Mouse (Mus musculus): ENCODE results near the gene Mettl8. TPM values are rescaled to one million over a fixed set of nuclear protein-coding genes. Genes with fewer than 3 reads are reported as not detected.

Gene Mettl8
- polyA plus RNA-seq, 1 experiment from 2014 or later, result 13.3 TPM

DNA sequence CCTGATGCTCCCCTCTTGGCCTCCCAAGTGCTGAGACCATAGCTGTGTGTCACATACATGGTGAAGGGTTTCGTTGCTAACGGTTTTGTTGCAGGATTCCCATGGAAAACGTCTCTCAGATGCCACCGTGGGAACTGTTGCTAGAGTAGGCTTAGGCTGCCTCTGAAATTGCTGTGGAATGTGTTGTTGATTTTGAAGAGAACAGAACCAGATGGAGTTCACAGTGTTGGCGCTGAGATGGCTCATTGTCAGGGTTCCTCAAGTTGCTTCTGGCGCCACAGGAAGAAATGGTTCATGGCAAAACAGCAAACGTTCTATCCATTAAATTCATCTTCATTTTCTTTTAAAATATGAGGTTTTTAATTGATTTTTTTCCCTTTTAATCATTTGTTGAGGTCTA lies 27.0 kb upstream of the Mettl8 start:
- Histone ChIP-seq H3K9ac (replicated peaks; ENCODE audit: low read depth, low read length) (no peak overlapping the region), H3K4me1 (ENCODE audit: control insufficient read depth, insufficient read depth, low read length) (no peaks in the 10 kb centered on the region), H3K27me3 (ENCODE audit: control insufficient read depth, insufficient read depth, low read length) (no peaks in the 10 kb centered on the region), H3K9me3 (ENCODE audit: control insufficient read depth, low read length) (no peaks in the 10 kb centered on the region), H3K36me3 (ENCODE audit: control insufficient read depth, insufficient read depth, low read length) (peaks cover 9% of the 10 kb centered on the region), H3K4me2 (ENCODE audit: low read depth, low read length) (no peak overlapping the region), H3K4me3 (ENCODE audit: low read depth, low read length) (no peak overlapping the region), H3K27ac (ENCODE audit: low read depth, low read length) (no peak overlapping the region)
- no peak for ATAC-seq (ENCODE audit: low read depth)
- 91% methylated on average over 7 of the region's 7 CpGs for WGBS

DNA sequence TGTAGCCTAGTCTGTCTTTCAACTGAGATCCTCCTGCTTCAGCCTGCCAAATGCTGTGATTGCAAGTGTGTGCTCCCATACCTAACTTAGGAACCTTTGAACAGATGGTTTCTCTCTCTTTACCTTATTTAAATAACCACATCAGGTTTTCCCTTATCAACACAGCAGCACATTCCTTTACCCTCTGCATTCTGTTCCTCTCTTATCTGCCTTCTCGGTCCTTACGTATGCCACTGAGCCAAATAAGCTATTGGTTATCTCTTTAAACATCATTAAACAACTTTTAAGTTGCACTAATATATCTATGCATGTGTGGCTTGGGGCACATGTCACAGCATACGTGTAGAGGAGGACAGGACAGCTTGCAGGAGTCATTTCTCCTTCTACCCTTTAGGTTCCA lies 18.4 kb upstream of the Mettl8 start:
- Histone ChIP-seq H3K36me3 (ENCODE audit: control insufficient read depth, insufficient read depth, low read length) (no peaks in the 10 kb centered on the region; the same call in 1 of the 2 replicates), H3K4me1 (ENCODE audit: control insufficient read depth, insufficient read depth, low read length) (no peaks in the 10 kb centered on the region), H3K4me3 (ENCODE audit: low read depth, low read length) (no peak overlapping the region), H3K9me3 (ENCODE audit: control insufficient read depth, low read length) (no peaks in the 10 kb centered on the region), H3K9ac (replicated peaks; ENCODE audit: low read depth, low read length) (no peak overlapping the region), H3K27me3 (ENCODE audit: control insufficient read depth, insufficient read depth, low read length) (no peaks in the 10 kb centered on the region), H3K27ac (ENCODE audit: low read depth, low read length) (no peak overlapping the region), H3K4me2 (ENCODE audit: low read depth, low read length) (no peak overlapping the region)
- ATAC-seq (ENCODE audit: low read depth), result no peak
- WGBS, result over 99% methylated on average over 3 of the region's 3 CpGs

DNA sequence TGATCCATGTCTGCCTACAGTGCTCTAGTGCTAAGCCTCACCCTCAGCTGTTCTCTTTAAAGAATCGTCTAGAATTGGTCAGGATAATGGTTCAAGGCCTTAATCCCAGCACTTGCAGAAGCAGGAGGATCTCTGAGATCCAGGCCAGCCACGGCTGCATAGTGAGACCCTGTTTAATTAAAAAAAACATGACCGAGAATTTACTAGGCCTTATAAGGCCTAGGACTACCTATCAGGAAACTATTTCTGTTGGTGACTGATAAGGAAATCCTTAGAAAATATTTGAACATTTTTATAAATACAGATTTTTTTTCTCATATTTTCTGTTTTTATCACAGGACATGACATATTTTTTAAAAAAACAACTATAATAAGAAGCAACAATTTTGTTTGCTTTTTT lies 17.9 kb upstream of the Mettl8 start:
- H3K4me2 ChIP-seq (ENCODE audit: low read depth, low read length), result no peak overlapping the region
- 94% methylated on average over 3 of the region's 3 CpGs for WGBS

DNA sequence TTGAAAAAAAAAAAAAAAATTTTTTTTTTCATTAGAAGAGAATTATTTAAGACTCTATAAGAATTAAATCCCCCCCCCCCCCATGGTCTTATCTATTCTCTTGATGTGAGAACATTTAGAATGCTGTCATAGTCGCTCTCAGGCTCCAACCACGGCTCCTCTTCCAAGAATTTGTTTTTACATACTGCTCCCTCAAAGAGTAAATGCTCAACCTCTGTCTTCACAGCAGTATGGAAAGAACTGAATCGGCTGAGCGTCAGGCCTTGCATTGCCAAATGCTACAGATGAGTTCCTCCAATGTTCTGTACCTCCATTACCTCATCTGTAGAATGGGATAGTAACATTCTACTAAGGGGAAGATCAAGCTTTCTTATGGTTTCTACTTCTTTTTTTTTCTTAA lies 16.2 kb upstream of the Mettl8 start:
- H3K4me1 ChIP-seq (ENCODE audit: control insufficient read depth, insufficient read depth, low read length), result no peaks in the 10 kb centered on the region
- no peak overlapping the region for H3K9ac ChIP-seq (replicated peaks; ENCODE audit: low read depth, low read length)
- no peaks in the 10 kb centered on the region for H3K27me3 ChIP-seq (ENCODE audit: control insufficient read depth, insufficient read depth, low read length)
- no peaks in the 10 kb centered on the region for H3K36me3 ChIP-seq (ENCODE audit: control insufficient read depth, insufficient read depth, low read length)
- no peaks in the 10 kb centered on the region for H3K9me3 ChIP-seq (ENCODE audit: control insufficient read depth, low read length)
- H3K4me3 ChIP-seq (ENCODE audit: low read depth, low read length), result no peak overlapping the region
- WGBS, result 97% methylated on average over 4 of the region's 4 CpGs
- H3K4me2 ChIP-seq (ENCODE audit: low read depth, low read length), result no peak overlapping the region
- no peak for ATAC-seq (ENCODE audit: low read depth)
- H3K27ac ChIP-seq (ENCODE audit: low read depth, low read length), result no peak overlapping the region

More for the DNA sequence above, 17.9 kb upstream of the Mettl8 start:
- H3K36me3 ChIP-seq (ENCODE audit: control insufficient read depth, insufficient read depth, low read length), result no peaks in the 10 kb centered on the region; the same call in 1 of the 2 replicates
- H3K27ac ChIP-seq (ENCODE audit: low read depth, low read length), result no peak overlapping the region
- no peak overlapping the region for H3K4me3 ChIP-seq (ENCODE audit: low read depth, low read length)
- H3K27me3 ChIP-seq (ENCODE audit: control insufficient read depth, insufficient read depth, low read length), result no peaks in the 10 kb centered on the region
- no peak for ATAC-seq (ENCODE audit: low read depth)
- H3K9ac ChIP-seq (replicated peaks; ENCODE audit: low read depth, low read length), result no peak overlapping the region
- H3K9me3 ChIP-seq (ENCODE audit: control insufficient read depth, low read length), result no peaks in the 10 kb centered on the region
- H3K4me1 ChIP-seq (ENCODE audit: control insufficient read depth, insufficient read depth, low read length), result no peaks in the 10 kb centered on the region

GRCm38 (mm10) chr2:71056115-71056835 lies 892 bp upstream of the Mettl8 start:
- H3K4me3 ChIP-seq (ENCODE audit: low read depth, low read length), result peak overlapping the region; percentile 82
- no peaks in the 10 kb centered on the region; the same call in 1 of the 2 replicates for H3K36me3 ChIP-seq (ENCODE audit: control insufficient read depth, insufficient read depth, low read length)
- H3K27ac ChIP-seq (ENCODE audit: low read depth, low read length), result peak overlapping the region; percentile 94
- H3K4me2 ChIP-seq (ENCODE audit: low read depth, low read length), result peak overlapping the region; percentile 77
- 14% methylated on average over 21 of the region's 21 CpGs for WGBS
- H3K9ac ChIP-seq (replicated peaks; ENCODE audit: low read depth, low read length), result peak overlapping the region; percentile 72
- peaks cover 13% of the 10 kb centered on the region for H3K4me1 ChIP-seq (ENCODE audit: control insufficient read depth, insufficient read depth, low read length)
- H3K27me3 ChIP-seq (ENCODE audit: control insufficient read depth, insufficient read depth, low read length), result no peaks in the 10 kb centered on the region
- H3K9me3 ChIP-seq (ENCODE audit: control insufficient read depth, low read length), result no peaks in the 10 kb centered on the region
- ATAC-seq (ENCODE audit: low read depth), result no peak

DNA sequence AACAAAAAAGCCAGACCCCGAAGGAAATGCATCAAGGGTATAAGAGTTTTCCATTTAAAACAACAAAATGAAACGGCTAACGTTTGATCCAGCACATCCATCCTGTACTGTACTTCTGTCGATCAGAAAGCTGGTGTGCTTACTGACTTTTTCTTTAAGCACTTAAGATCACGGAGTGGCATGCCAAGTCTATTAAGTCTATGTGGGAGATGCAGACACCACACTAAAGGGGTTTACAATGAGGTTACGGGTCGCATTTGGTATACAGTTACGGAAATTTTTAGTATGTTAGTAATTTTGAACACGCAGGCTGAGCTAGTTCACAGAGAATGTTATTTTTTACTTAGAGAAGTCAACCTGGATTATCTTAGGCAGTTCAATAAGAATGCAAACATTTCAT lies 667 bp downstream of the Mettl8 start:
- ATAC-seq (ENCODE audit: low read depth), result no peak
- H3K27me3 ChIP-seq (ENCODE audit: control insufficient read depth, insufficient read depth, low read length), result no peaks in the 10 kb centered on the region
- WGBS, result 46% methylated on average over 9 of the region's 9 CpGs
- peak overlapping the region; percentile 82 for H3K4me3 ChIP-seq (ENCODE audit: low read depth, low read length)
- H3K36me3 ChIP-seq (ENCODE audit: control insufficient read depth, insufficient read depth, low read length), result no peaks in the 10 kb centered on the region; the same call in 1 of the 2 replicates
- H3K4me2 ChIP-seq (ENCODE audit: low read depth, low read length), result peak overlapping the region; percentile 77
- H3K27ac ChIP-seq (ENCODE audit: low read depth, low read length), result no peak overlapping the region
- peaks cover 13% of the 10 kb centered on the region for H3K4me1 ChIP-seq (ENCODE audit: control insufficient read depth, insufficient read depth, low read length)
- H3K9ac ChIP-seq (replicated peaks; ENCODE audit: low read depth, low read length), result no peak overlapping the region
- no peaks in the 10 kb centered on the region for H3K9me3 ChIP-seq (ENCODE audit: control insufficient read depth, low read length)

DNA sequence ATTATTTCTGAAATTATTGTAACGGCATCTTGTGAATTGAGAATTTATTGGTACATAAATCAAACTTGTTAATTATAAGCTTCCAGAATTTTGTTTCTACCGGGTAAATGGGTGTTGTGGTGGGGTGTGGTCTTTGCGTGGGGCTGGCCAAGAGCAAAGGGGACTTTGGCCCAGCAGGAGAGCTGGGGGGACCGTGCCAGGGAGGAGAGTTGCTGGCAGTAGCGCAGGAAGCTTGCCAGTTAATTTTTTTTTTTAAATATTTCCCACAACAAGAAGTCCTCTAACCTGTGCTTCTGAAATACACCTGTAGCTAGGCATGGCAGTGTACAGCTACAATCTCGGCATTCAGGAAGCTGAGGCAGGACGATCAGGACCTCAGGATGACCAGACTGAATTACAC lies 4.9 kb downstream of the Mettl8 start:
- Histone ChIP-seq H3K27me3 (ENCODE audit: control insufficient read depth, insufficient read depth, low read length) (no peaks in the 10 kb centered on the region), H3K27ac (ENCODE audit: low read depth, low read length) (no peak overlapping the region), H3K4me1 (ENCODE audit: control insufficient read depth, insufficient read depth, low read length) (peaks cover 13% of the 10 kb centered on the region), H3K4me3 (ENCODE audit: low read depth, low read length) (no peak overlapping the region), H3K9me3 (ENCODE audit: control insufficient read depth, low read length) (no peaks in the 10 kb centered on the region), H3K36me3 (ENCODE audit: control insufficient read depth, insufficient read depth, low read length) (no peaks in the 10 kb centered on the region), H3K9ac (replicated peaks; ENCODE audit: low read depth, low read length) (no peak overlapping the region), H3K4me2 (ENCODE audit: low read depth, low read length) (no peak overlapping the region)
- ATAC-seq (ENCODE audit: low read depth), result no peak
- WGBS, result 90% methylated on average over 7 of the region's 7 CpGs

DNA sequence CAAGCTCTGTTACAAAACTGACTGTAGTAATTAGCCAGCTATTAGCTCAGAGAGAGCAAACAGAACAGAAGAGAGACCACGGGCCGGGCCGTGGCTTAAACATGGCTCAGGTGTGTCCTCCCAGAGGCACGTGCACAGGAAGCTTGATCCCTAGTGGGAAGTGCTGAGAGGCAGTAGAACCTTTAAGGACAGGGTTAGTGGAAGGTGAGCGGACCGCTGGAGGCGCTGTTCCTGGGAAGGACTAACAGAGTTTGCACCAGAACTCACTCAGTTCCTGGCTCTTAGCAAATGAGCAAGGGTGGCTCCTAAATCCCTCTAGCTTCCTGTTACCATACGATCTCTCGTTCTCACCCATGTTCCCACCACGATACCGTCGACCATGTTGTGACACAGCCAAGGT lies 6.5 kb downstream of the Mettl8 start:
- Histone ChIP-seq H3K4me3 (ENCODE audit: low read depth, low read length) (no peak overlapping the region), H3K4me2 (ENCODE audit: low read depth, low read length) (no peak overlapping the region), H3K36me3 (ENCODE audit: control insufficient read depth, insufficient read depth, low read length) (no peaks in the 10 kb centered on the region), H3K9me3 (ENCODE audit: control insufficient read depth, low read length) (no peaks in the 10 kb centered on the region), H3K27me3 (ENCODE audit: control insufficient read depth, insufficient read depth, low read length) (no peaks in the 10 kb centered on the region), H3K4me1 (ENCODE audit: control insufficient read depth, insufficient read depth, low read length) (peaks cover 4% of the 10 kb centered on the region; the same call in 1 of the 2 replicates), H3K9ac (replicated peaks; ENCODE audit: low read depth, low read length) (no peak overlapping the region), H3K27ac (ENCODE audit: low read depth, low read length) (no peak overlapping the region)
- no peak for ATAC-seq (ENCODE audit: low read depth)
- WGBS, result 80% methylated on average over 12 of the region's 12 CpGs

DNA sequence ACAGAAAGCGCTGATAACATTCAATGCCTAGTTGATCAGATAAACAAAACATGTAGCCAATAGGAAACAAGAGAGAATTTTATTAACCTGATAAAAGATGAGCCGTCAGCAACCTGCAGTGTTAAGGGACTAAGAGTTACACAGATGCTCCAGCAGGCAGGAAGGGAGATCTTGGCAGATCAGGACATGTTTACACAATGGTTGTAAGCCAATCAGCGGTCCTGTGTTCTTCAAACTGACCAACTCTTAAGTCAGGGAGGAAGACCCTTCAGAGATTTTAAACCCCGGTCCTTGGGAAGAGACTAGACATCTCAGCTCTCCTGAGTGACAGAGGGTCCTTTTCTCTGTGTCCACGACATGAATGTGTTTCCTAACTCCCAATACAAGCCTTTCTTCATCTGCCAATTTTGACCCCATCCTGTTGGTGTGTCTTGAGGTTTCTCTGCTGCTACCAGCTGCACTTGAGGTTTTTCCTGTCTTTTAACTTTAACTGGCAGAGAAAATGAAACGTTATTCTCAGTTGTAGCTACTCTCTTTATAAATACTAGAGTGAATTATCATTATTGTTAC lies 8.5 kb downstream of the Mettl8 start:
- Histone ChIP-seq H3K27me3 (ENCODE audit: control insufficient read depth, insufficient read depth, low read length) (no peaks in the 10 kb centered on the region), H3K36me3 (ENCODE audit: control insufficient read depth, insufficient read depth, low read length) (no peaks in the 10 kb centered on the region), H3K4me1 (ENCODE audit: control insufficient read depth, insufficient read depth, low read length) (no peaks in the 10 kb centered on the region)

More for the DNA sequence above, 8.5 kb downstream of the Mettl8 start:
- Histone ChIP-seq H3K27ac (ENCODE audit: low read depth, low read length) (no peak overlapping the region), H3K4me3 (ENCODE audit: low read depth, low read length) (no peak overlapping the region), H3K9me3 (ENCODE audit: control insufficient read depth, low read length) (no peaks in the 10 kb centered on the region), H3K4me2 (ENCODE audit: low read depth, low read length) (no peak overlapping the region), H3K9ac (replicated peaks; ENCODE audit: low read depth, low read length) (no peak overlapping the region)
- ATAC-seq (ENCODE audit: low read depth), result no peak
- WGBS, result 74% methylated on average over 6 of the region's 6 CpGs

Measured in neural tube, embryonic 14.5 days (tissue).